Mouse (Mus musculus) testis, adult 2 months (tissue): ENCODE data around the gene Serpinb3c.
"Not testable (repeated sequence)": the region's sequence is repeated elsewhere in the genome, so short reads cannot be mapped to it uniquely, and the experiment has no call there.

Experiments
- CTCF ChIP-seq: fragments of 200-500 bp; IDR thresholded peaks from 2 replicates; pipeline ENCODE4 v1.5.1; 2012; ENCODE audit warnings: low read depth, mild to moderate bottlenecking, inconsistent platforms, low read length, moderate library complexity; ENCODE audit not compliant: control insufficient read depth, insufficient read depth, insufficient replicate concordance
- POLR2A ChIP-seq: fragments of 200-500 bp; IDR thresholded peaks from 2 replicates; pipeline ENCODE4 v1.6.1; 2012; ENCODE audit warnings: low read depth, mild to moderate bottlenecking, inconsistent platforms, low read length, moderate library complexity; ENCODE audit not compliant: control insufficient read depth

GRCm38 (mm10) chr1:107243170-107243569 lies 35.0 kb downstream of the Serpinb3c start:
- TF ChIP-seq CTCF, POLR2A: not testable (repeated sequence)
